Mouse (Mus musculus): Measurements from ENCODE around the gene Nfib. TPM values are rescaled to one million over a fixed set of nuclear protein-coding genes. Genes with fewer than 3 reads are reported as not detected.

Gene Nfib
- polyA plus RNA-seq, 1 experiment from 2014 or later, result 71.3 TPM

DNA sequence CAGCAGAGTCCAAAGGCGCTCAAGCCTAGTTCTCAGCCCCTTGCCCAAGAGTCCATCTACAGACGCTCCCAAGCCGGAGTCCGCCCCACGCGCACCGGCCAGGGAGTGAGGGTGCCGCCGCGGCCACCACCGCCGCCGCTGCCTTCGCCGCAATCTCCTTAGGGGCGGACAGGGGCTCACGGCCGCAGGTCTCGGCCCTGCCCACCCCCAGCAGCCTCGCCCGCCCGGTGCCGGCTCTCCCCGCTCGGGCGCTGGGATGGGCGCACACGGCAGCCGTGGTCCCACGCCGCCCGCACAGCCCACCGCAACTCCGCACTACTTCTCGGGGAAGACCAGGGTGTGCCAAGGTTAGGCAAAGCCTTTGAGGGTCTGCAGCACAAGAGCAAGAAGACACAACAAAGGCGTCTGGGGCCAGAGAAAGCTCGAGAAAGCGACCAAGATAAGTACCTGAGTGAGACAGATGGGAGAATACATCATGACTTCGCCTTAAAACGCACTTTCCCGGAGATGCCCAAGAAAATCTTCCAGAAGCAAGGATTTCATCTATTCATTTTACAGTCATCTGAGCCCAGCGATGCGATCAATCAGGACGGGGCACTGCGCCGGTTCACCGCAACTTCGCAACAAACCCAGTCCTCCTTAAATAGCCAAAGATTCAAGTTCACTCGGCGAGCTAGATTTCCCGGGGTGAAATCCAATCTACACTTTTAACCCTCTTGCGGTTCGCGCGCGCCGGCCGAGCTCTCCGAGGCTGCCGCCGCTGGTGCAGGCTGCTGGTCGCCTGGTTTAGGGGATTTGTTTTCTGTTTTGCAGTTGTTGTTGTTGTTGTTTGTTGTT is 201.0 kb downstream of the Nfib start:
- peaks cover 44% of the 10 kb centered on the region for H3K4me1 ChIP-seq (replicated peaks)
- H3K9me3 ChIP-seq, result no peaks in the 10 kb centered on the region
- no peaks in the 10 kb centered on the region for H3K36me3 ChIP-seq
- peak overlapping the region; percentile 77 for H3K4me2 ChIP-seq
- H3K27ac ChIP-seq (replicated peaks), result peak overlapping the region; percentile 99
- ATAC-seq (ENCODE audit: low read depth), result no peak
- under 1% methylated on average over 61 of the region's 62 CpGs for WGBS
- peak overlapping the region; percentile 99 for H3K9ac ChIP-seq
- H3K27me3 ChIP-seq, result peaks cover 4% of the 10 kb centered on the region; the same call in 1 of the 2 replicates
- peak overlapping the region; percentile 91 for H3K4me3 ChIP-seq

DNA sequence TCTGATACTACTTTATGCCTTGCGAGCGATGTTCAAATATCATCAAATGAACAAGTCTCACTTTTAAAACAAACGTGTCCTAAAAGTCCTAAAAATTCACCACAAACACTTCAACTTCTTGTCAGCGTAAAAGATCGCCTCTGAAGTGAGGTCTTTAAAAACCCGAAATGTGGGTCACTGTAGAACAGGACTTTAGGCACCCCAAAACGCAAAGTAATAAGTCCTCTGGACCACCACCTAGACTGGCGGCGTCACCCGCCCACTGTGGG is 201.6 kb downstream of the Nfib start:
- H3K4me3 ChIP-seq, result peak overlapping the region; percentile 91
- peaks cover 43% of the 10 kb centered on the region for H3K4me1 ChIP-seq (replicated peaks)
- no peaks in the 10 kb centered on the region for H3K36me3 ChIP-seq
- no peaks in the 10 kb centered on the region for H3K9me3 ChIP-seq
- H3K27ac ChIP-seq (replicated peaks), result peak overlapping the region; percentile 99
- peaks cover 4% of the 10 kb centered on the region; the same call in 1 of the 2 replicates for H3K27me3 ChIP-seq
- H3K4me2 ChIP-seq, result peak overlapping the region; percentile 77
- peak overlapping the region; percentile 99 for H3K9ac ChIP-seq
- ATAC-seq (ENCODE audit: low read depth), result no peak
- WGBS, result 2% methylated on average over 10 of the region's 10 CpGs

DNA sequence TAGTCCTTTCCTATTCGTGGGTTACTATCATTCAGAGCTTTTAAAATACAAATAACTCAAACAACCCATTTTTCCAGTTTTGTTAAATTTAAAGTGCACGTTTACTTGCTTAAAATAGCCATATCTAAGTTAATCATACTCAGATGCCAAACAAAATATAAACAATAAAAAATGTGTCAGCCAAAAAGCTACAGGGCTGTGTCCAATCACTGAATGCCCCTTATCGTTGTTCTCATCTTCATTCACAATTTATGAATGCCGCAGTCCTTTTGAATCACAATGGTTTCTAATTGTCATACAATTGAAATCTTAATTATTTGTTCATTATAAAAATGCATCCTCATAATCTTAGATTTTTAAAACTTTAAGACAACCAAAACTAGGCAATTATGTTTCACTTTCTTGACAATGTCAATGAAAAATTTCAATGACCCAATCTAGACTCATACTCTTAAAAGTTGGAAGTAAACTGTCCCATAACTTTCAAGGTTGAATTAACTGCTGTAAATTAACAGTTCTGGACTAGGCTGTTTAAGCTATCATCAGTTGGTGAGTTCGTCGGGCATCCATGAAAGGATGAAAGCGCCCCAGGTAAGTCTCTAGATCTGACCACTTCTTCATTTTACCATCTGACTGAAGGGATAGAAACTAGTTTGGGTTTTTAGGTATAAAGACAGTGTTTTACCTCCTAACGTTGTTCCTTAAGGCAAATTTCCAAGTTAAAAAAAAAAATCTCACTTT is 202.1 kb downstream of the Nfib start:
- 16% methylated on average over 8 of the region's 8 CpGs for WGBS
- H3K36me3 ChIP-seq, result no peaks in the 10 kb centered on the region; the same call in 1 of the 2 replicates
- H3K27ac ChIP-seq (replicated peaks), result peak overlapping the region; percentile 99
- peaks cover 39% of the 10 kb centered on the region for H3K4me1 ChIP-seq (replicated peaks)
- no peak for ATAC-seq (ENCODE audit: low read depth)
- peak overlapping the region; percentile 77 for H3K4me2 ChIP-seq
- H3K4me3 ChIP-seq, result peak overlapping the region; percentile 91
- H3K9me3 ChIP-seq, result no peaks in the 10 kb centered on the region
- H3K9ac ChIP-seq, result peak overlapping the region; percentile 99
- peaks cover 4% of the 10 kb centered on the region; the same call in 1 of the 2 replicates for H3K27me3 ChIP-seq

DNA sequence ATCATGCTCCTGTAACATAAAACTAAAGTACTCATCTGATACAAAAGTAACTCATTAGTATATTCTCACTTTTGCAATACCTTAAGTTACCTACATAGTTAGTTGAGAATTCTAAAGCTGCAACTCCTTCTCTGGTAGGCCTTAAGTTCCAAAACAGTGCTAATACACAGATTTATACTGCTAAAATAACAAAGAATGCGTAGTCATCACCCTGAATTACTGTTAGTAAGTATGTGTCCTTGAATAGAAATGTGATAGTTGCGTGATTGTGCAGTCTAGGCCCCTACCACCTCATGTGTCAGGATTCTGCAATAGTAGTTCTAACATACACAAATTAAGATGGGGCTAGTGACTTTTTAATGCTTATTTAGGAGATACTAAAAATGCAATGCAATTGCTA is 202.9 kb downstream of the Nfib start:
- H3K4me2 ChIP-seq, result peak overlapping the region; percentile 77
- peaks cover 4% of the 10 kb centered on the region; the same call in 1 of the 2 replicates for H3K27me3 ChIP-seq
- no peaks in the 10 kb centered on the region for H3K9me3 ChIP-seq
- WGBS, result 49% methylated on average over 2 of the region's 2 CpGs
- H3K36me3 ChIP-seq, result peaks cover 8% of the 10 kb centered on the region; the same call in 1 of the 2 replicates
- no peak for ATAC-seq (ENCODE audit: low read depth)
- peaks cover 38% of the 10 kb centered on the region for H3K4me1 ChIP-seq (replicated peaks)
- peak overlapping the region; percentile 91 for H3K4me3 ChIP-seq
- peak overlapping the region; percentile 99 for H3K9ac ChIP-seq
- peak overlapping the region; percentile 43; the same call in 1 of the 2 replicates for H3K27ac ChIP-seq (replicated peaks)

DNA sequence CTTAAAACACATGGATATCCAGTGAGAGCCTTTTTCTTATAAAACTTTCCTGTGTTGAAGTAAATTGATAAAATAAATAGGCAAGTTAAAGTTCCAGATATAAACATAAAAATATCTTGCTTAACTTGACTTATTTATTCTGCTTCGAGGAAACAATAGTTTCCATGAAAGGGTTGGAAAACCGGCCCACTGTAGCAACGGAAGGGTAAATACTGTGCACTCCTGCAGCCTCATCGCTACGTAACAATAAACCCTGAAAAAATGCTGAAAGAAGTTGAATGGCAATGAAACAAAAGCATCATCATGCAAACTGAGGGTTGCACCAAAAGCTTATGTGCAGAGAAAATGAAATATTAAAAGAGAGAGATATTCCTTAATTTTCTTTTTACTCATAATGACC is 203.5 kb downstream of the Nfib start:
- peak overlapping the region; percentile 99 for H3K9ac ChIP-seq
- H3K9me3 ChIP-seq, result no peaks in the 10 kb centered on the region
- no peak for ATAC-seq (ENCODE audit: low read depth)
- peaks cover 37% of the 10 kb centered on the region for H3K4me1 ChIP-seq (replicated peaks)
- peaks cover 4% of the 10 kb centered on the region; the same call in 1 of the 2 replicates for H3K27me3 ChIP-seq
- peak overlapping the region; percentile 91 for H3K4me3 ChIP-seq
- H3K27ac ChIP-seq (replicated peaks), result no peak overlapping the region
- H3K4me2 ChIP-seq, result peak overlapping the region; percentile 77
- peaks cover 13% of the 10 kb centered on the region; the same call in 1 of the 2 replicates for H3K36me3 ChIP-seq
- 31% methylated on average over 5 of the region's 5 CpGs for WGBS

DNA sequence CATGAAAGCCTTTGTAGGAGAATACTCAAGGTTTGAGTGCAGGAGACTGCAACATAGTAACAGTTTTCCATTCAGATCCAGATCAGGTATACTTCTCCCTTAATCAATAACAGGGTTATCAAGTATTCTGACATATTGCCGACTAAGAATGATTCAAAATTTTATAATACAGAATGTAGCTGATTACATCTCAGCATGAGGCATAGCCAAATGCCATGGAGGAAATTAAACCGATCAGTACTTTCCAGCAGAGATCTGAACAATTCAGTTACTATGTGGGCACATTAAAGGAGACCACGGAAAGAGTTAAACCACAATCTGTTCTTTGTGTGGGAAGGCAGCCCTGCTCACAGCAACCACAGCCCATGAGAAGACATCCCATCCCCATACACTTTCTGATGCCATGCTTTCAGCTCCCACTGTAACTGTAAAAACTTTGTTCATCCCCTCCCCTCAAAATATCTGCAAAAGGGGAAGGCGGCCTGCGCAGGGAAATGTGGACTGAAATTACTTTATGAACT is 204.9 kb downstream of the Nfib start:
- ATAC-seq (ENCODE audit: low read depth), result no peak
- no peaks in the 10 kb centered on the region for H3K9me3 ChIP-seq
- H3K4me3 ChIP-seq, result peak overlapping the region; percentile 91
- H3K4me2 ChIP-seq, result peak overlapping the region; percentile 77
- peaks cover 4% of the 10 kb centered on the region; the same call in 1 of the 2 replicates for H3K27me3 ChIP-seq
- 48% methylated on average over 5 of the region's 5 CpGs for WGBS
- H3K9ac ChIP-seq, result peak overlapping the region; percentile 99
- H3K36me3 ChIP-seq, result peaks cover 14% of the 10 kb centered on the region; the same call in 1 of the 2 replicates
- H3K27ac ChIP-seq (replicated peaks), result peak overlapping the region; percentile 84
- peaks cover 47% of the 10 kb centered on the region for H3K4me1 ChIP-seq (replicated peaks)

DNA sequence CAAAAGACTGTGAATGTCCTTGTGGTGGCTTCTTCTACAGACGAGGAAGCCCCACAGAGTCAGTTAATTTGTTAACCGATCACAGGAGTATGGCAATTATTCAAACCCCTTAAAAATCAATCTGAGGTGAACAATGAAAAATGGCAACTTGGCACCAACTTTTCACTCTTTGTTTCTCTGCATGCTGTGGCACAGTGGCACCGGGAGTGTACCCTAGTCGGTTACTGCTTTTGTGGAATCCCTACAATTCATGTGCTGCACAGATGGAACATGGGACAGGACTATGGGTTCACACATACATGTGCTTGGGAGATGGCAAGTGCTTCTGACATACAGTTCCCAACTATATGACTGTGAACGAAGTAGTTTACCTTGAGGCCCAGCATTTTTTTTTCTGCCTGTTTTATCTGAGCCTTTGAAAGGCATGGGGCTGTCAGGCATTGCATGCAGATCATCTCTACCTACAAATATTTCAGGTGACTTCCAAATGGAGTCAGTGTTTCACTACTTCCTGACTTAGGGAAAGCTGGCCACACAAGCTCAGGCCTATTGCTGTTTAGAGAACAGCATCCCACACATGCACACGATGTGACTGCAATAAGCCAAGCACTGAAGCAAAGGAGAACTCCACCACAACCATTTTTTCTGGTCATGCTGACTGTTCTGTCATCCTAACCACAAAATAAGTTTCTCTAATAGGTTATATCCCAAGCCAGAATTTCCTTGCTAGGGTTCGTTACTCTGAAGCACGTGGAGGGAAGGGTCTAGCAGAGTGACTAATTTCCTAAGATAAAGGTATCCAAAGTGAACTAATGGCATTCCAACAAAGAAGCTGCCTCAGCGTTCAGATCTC is 205.6 kb downstream of the Nfib start:
- H3K9me3 ChIP-seq, result no peaks in the 10 kb centered on the region
- WGBS, result 44% methylated on average over 9 of the region's 9 CpGs
- peak overlapping the region; percentile 99 for H3K9ac ChIP-seq
- H3K4me3 ChIP-seq, result peak overlapping the region; percentile 91
- H3K4me2 ChIP-seq, result peak overlapping the region; percentile 77
- peak overlapping the region; percentile 84 for H3K27ac ChIP-seq (replicated peaks)
- ATAC-seq (ENCODE audit: low read depth), result 0 out of 2 replicates have a peak, but pooled peaks have one; percentile 33
- H3K27me3 ChIP-seq, result peaks cover 4% of the 10 kb centered on the region; the same call in 1 of the 2 replicates
- peaks cover 14% of the 10 kb centered on the region; the same call in 1 of the 2 replicates for H3K36me3 ChIP-seq
- peaks cover 51% of the 10 kb centered on the region for H3K4me1 ChIP-seq (replicated peaks)

DNA sequence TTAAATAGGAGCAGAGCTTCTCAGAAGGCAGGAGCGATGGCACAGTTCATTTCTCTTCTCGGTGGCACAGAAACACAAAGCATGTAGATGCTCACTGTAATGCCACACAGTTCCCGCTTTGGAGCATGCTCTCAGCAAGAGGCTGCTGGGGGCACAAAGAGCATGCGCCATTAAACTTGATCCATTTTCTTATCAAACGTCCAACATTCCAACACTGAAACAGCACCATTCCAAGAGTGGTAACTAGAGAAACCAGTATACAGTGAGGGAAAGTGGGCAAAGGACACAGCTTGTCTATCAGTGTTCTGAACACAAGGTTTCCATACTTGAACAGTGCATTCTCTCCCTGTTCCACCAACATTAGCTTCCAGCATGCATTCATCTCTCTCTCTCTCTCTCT is 206.3 kb downstream of the Nfib start:
- H3K27me3 ChIP-seq, result peaks cover 4% of the 10 kb centered on the region; the same call in 1 of the 2 replicates
- WGBS, result 42% methylated on average over 5 of the region's 5 CpGs
- peak overlapping the region; percentile 99 for H3K9ac ChIP-seq
- peak overlapping the region; percentile 91 for H3K4me3 ChIP-seq
- H3K4me1 ChIP-seq (replicated peaks), result peaks cover 51% of the 10 kb centered on the region
- H3K9me3 ChIP-seq, result no peaks in the 10 kb centered on the region
- H3K36me3 ChIP-seq, result peaks cover 14% of the 10 kb centered on the region; the same call in 1 of the 2 replicates
- peak overlapping the region; percentile 84 for H3K27ac ChIP-seq (replicated peaks)
- peak overlapping the region; percentile 77 for H3K4me2 ChIP-seq
- no peak for ATAC-seq (ENCODE audit: low read depth)

DNA sequence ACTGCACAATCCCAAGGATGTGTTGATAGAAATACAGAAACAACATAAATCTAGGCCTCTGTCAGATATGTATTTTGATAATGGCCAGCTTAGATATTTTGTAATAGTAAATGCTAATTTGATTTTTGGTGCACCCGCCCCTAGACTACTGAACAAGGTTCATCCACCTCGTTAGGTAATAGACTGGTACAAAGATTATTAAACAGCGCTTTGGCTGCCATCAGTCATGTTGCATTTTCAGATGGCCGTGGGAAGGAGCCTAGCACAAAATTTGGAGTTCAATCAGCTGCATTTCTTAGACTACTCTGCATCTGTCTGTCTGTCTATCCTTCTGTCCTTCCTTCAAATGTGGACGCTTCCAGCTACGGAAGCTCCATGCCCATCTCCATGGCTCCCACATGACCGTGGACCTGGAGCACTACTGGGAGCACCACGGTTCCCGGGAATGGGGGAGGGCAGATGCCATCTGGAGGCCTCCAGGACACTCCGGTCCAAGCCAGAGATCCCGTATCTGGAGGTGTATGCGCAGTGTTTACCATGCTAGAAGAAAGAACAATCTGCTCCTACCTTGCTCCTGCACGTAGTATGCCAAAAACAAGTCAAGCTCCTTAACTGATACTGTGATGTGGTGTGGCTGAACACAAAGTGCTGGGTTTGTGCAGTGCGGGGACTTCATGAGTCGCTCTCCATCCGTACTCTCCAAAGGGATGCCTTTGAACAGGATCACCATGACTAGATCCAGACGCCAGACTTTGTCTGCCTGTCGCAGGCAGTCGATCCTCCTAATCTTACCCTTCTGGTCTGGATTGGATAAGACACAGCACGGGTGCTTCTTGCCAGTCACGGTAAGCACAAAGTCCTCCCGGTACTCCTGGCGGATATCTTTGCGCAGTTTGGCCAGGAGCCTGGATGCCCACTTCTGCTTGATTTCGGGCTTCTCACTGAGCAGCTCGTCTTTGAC is 207.6 kb downstream of the Nfib start:
- H3K4me2 ChIP-seq, result peak overlapping the region; percentile 77
- peak overlapping the region; percentile 82 for H3K27ac ChIP-seq (replicated peaks)
- WGBS, result 77% methylated on average over 26 of the region's 26 CpGs
- peaks cover 14% of the 10 kb centered on the region; the same call in 1 of the 2 replicates for H3K36me3 ChIP-seq
- H3K9me3 ChIP-seq, result no peaks in the 10 kb centered on the region
- H3K9ac ChIP-seq, result peak overlapping the region; percentile 60
- peaks cover 63% of the 10 kb centered on the region for H3K4me1 ChIP-seq (replicated peaks)
- peaks cover 4% of the 10 kb centered on the region; the same call in 1 of the 2 replicates for H3K27me3 ChIP-seq
- peak overlapping the region; percentile 30 for H3K4me3 ChIP-seq
- ATAC-seq (ENCODE audit: low read depth), result no peak

DNA sequence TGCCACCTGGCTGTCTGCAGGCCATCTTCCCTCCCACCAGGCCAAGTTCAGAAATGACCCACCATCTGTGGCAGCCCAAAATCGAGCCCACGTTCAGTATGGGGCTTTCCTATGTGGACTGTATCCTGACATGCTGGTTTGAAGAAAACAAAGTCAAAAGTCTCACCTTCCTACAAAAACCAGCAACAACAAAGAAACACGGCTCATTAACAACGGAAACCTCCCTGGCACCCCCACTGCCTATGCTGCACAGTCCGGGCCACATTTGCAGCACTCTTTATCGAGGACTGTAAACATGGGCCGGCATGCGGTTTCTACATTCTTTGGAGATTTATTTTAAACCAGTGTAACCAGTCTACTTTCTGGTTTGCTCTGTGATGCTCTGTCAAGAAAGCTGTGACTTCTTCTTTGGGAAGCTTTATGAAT is 208.4 kb downstream of the Nfib start:
- Histone ChIP-seq H3K4me3 (peak overlapping the region; percentile 30), H3K4me1 (replicated peaks) (peaks cover 70% of the 10 kb centered on the region), H3K9me3 (no peaks in the 10 kb centered on the region), H3K9ac (peak overlapping the region; percentile 60), H3K4me2 (peak overlapping the region; percentile 77), H3K27ac (replicated peaks) (peak overlapping the region; percentile 82), H3K36me3 (peaks cover 14% of the 10 kb centered on the region; the same call in 1 of the 2 replicates), H3K27me3 (no peaks in the 10 kb centered on the region)
- no peak for ATAC-seq (ENCODE audit: low read depth)
- 80% methylated on average over 8 of the region's 8 CpGs for whole genome bisulfite sequencing

All from neural tube, embryonic 13.5 days (tissue).